22 mouse cellular contexts compared by ENCODE assay signal in genomic region chr7:117543041-117543440, GRCm38 (mm10).
DNase-seq lines count a peak whose midpoint lies in the region; ATAC-seq and TF ChIP-seq lines count a peak whose summit lies in the region.
"Had no signal": no experiment of that assay in that cellular context is flagged by ENCODE, and none has a peak within 500 bp of the region (broad histone marks: within the 10 kb centered on the region; RNA-seq: fewer than 3 reads in every experiment).

No protein-coding gene starts in this region.

- no peak for ATAC-seq in midbrain, embryonic 13.5 days
- ATAC-seq in kidney, embryonic 16.5 days (ENCODE audit: low FRiP score, low TSS enrichment), result no peak
- ATAC-seq: forebrain, embryonic 13.5 days; hindbrain, embryonic 16.5 days; intestine, embryonic 15.5 days; liver, postnatal 0 days; lung, postnatal 0 days had no signal

- H3K4me2 ChIP-seq in midbrain, embryonic 13.5 days (replicated peaks), result no peak overlapping the region
- H3K4me2 ChIP-seq in kidney, embryonic 16.5 days (replicated peaks; ENCODE audit: low read depth, low read length), result no peak overlapping the region
- H3K4me2 ChIP-seq: embryonic facial prominence, embryonic 12.5 days; forebrain, embryonic 13.5 days; heart, embryonic 13.5 days; intestine, embryonic 15.5 days; midbrain, embryonic 12.5 days had no signal

- no peaks in the 10 kb centered on the region for H3K9me3 ChIP-seq in midbrain, embryonic 10.5 days (replicated peaks)
- no peaks in the 10 kb centered on the region for H3K9me3 ChIP-seq in midbrain, embryonic 13.5 days
- H3K9me3 ChIP-seq in kidney, embryonic 16.5 days (ENCODE audit: low read length), result no peaks in the 10 kb centered on the region
- no peaks in the 10 kb centered on the region for H3K9me3 ChIP-seq in limb, embryonic 10.5 days (replicated peaks)
- H3K9me3 ChIP-seq: embryonic facial prominence, embryonic 12.5 days; forebrain, embryonic 13.5 days; heart, embryonic 13.5 days; intestine, embryonic 15.5 days; midbrain, embryonic 12.5 days had no signal

- intact Hi-C loops in gastrocnemius, adult 2 months (cut with DNase I), result no loop called here

- DNase-seq in gastrocnemius, adult 2 months, result peak; percentile 39
- no peak for DNase-seq in gastrocnemius, adult 18-20 months (ENCODE audit: low spot score)
- peak; percentile 17 for DNase-seq in midbrain, embryonic 10.5 days (ENCODE audit: low spot score)
- DNase-seq in limb, embryonic 10.5 days (ENCODE audit: low spot score), result no peak
- no peak for DNase-seq in layer of hippocampus, postnatal 10 days (ENCODE audit: low spot score in 2 of 2)
- DNase-seq in left cerebral cortex, adult 18-20 months (ENCODE audit: low spot score in 2 of 2), result no peak
- DNase-seq: adrenal gland, postnatal 14 days; cerebellum, adult 2 months; cerebellum, postnatal 25 days; gastrocnemius, postnatal 25 days; heart, adult 18-20 months; liver, postnatal 0 days had no signal

- H3K4me3 ChIP-seq in gastrocnemius, adult 2 months, result no peak overlapping the region
- H3K4me3 ChIP-seq in midbrain, embryonic 10.5 days, result no peak overlapping the region
- no peak overlapping the region for H3K4me3 ChIP-seq in midbrain, embryonic 13.5 days (replicated peaks)
- H3K4me3 ChIP-seq in kidney, embryonic 16.5 days (ENCODE audit: low read length), result no peak overlapping the region
- H3K4me3 ChIP-seq in limb, embryonic 10.5 days, result no peak overlapping the region
- H3K4me3 ChIP-seq: embryonic facial prominence, embryonic 12.5 days; forebrain, embryonic 13.5 days; heart, embryonic 13.5 days; intestine, embryonic 15.5 days; midbrain, embryonic 12.5 days had no signal

- no peaks in the 10 kb centered on the region for H3K27me3 ChIP-seq in midbrain, embryonic 10.5 days (ENCODE audit: low read depth, poor library complexity, severe bottlenecking)
- H3K27me3 ChIP-seq in midbrain, embryonic 13.5 days, result peaks cover 5% of the 10 kb centered on the region; the same call in 1 of the 2 replicates
- no peaks in the 10 kb centered on the region for H3K27me3 ChIP-seq in kidney, embryonic 16.5 days (ENCODE audit: insufficient read depth, low read length)
- H3K27me3 ChIP-seq in limb, embryonic 10.5 days (ENCODE audit: low read depth, poor library complexity, severe bottlenecking), result no peaks in the 10 kb centered on the region
- H3K27me3 ChIP-seq: embryonic facial prominence, embryonic 12.5 days; forebrain, embryonic 13.5 days; heart, embryonic 13.5 days; intestine, embryonic 15.5 days; midbrain, embryonic 12.5 days had no signal

- no peak overlapping the region for H3K9ac ChIP-seq in midbrain, embryonic 13.5 days (replicated peaks)
- 0 out of 2 replicates have a peak overlapping the region, but pooled peaks have one; percentile 9 for H3K9ac ChIP-seq in kidney, embryonic 16.5 days (replicated peaks; ENCODE audit: low read length)
- H3K9ac ChIP-seq: embryonic facial prominence, embryonic 12.5 days; forebrain, embryonic 13.5 days; heart, embryonic 13.5 days; intestine, embryonic 15.5 days; liver, postnatal 0 days; midbrain, embryonic 12.5 days had no signal

- H3K4me1 ChIP-seq in midbrain, embryonic 10.5 days, result peaks cover 42% of the 10 kb centered on the region
- peaks cover 15% of the 10 kb centered on the region for H3K4me1 ChIP-seq in midbrain, embryonic 13.5 days (replicated peaks)
- H3K4me1 ChIP-seq in kidney, embryonic 16.5 days (ENCODE audit: insufficient read depth, low read length), result peaks cover 34% of the 10 kb centered on the region
- H3K4me1 ChIP-seq in limb, embryonic 10.5 days, result peaks cover 40% of the 10 kb centered on the region

- no peak overlapping the region for H3K27ac ChIP-seq in gastrocnemius, adult 2 months
- H3K27ac ChIP-seq in midbrain, embryonic 10.5 days (replicated peaks), result peak overlapping the region; percentile 18; the same call in 1 of the 2 replicates
- H3K27ac ChIP-seq in midbrain, embryonic 13.5 days, result no peak overlapping the region
- H3K27ac ChIP-seq in kidney, embryonic 16.5 days (ENCODE audit: low read length), result no peak overlapping the region; the same call in 1 of the 2 replicates
- H3K27ac ChIP-seq in limb, embryonic 10.5 days, result 0 out of 2 replicates have a peak overlapping the region, but pooled peaks have one; percentile 25
- H3K27ac ChIP-seq: embryonic facial prominence, embryonic 12.5 days; forebrain, embryonic 13.5 days; heart, embryonic 13.5 days; intestine, embryonic 15.5 days; midbrain, embryonic 12.5 days; stomach, postnatal 0 days had no signal

- WGBS in midbrain, embryonic 10.5 days, result 59% methylated on average over 8 of the region's 8 CpGs
- 48% methylated on average over 8 of the region's 8 CpGs for WGBS in midbrain, embryonic 13.5 days
- 43% methylated on average over 8 of the region's 8 CpGs for WGBS in kidney, embryonic 16.5 days
- 76% methylated on average over 8 of the region's 8 CpGs for WGBS in limb, embryonic 10.5 days

- TF ChIP-seq CTCF in gastrocnemius, adult 2 months (IDR thresholded peaks at IDR 0.05), result no peak

- H3K36me3 ChIP-seq in midbrain, embryonic 10.5 days, result no peaks in the 10 kb centered on the region
- H3K36me3 ChIP-seq in midbrain, embryonic 13.5 days, result no peaks in the 10 kb centered on the region
- H3K36me3 ChIP-seq in kidney, embryonic 16.5 days (ENCODE audit: insufficient read depth, low read length), result no peaks in the 10 kb centered on the region
- H3K36me3 ChIP-seq in limb, embryonic 10.5 days, result no peaks in the 10 kb centered on the region
- H3K36me3 ChIP-seq: embryonic facial prominence, embryonic 12.5 days; heart, embryonic 13.5 days; intestine, embryonic 15.5 days; midbrain, embryonic 12.5 days had no signal

Comparison
In these comparisons a context has a peak if more than half of its experiments do, and no peak if none do; other contexts are left out.
1. DNase-seq: peak in gastrocnemius, adult 2 months (single experiment) and midbrain, embryonic 10.5 days (single experiment); none in gastrocnemius, adult 18-20 months (single experiment), limb, embryonic 10.5 days (single experiment), layer of hippocampus, postnatal 10 days (0 of 2) and left cerebral cortex, adult 18-20 months (0 of 2).
2. H3K27ac ChIP-seq: peak in midbrain, embryonic 10.5 days (single experiment) and limb, embryonic 10.5 days (single experiment); none in gastrocnemius, adult 2 months (single experiment), midbrain, embryonic 13.5 days (single experiment) and kidney, embryonic 16.5 days (single experiment).